Mouse (Mus musculus) inflammation-experienced regulatory T-cells, adult 6 months (primary cell): Measurements from ENCODE around the gene Bag2. TPM values are rescaled to one million over a fixed set of nuclear protein-coding genes. Genes with fewer than 3 reads are reported as not detected.
"Not testable (repeated sequence)": the region's sequence is repeated elsewhere in the genome, so short reads cannot be mapped to it uniquely, and the experiment has no call there.

Experiments
- ATAC-seq: one replicate; pipeline ENCODE4 v1.8.0; 2017
- polyA plus RNA-seq, 3 experiments: library from polyadenylated mRNA; unstranded; fragments of 100-300 nt; shearing (Covaris generic); gene quantifications; one replicate each; pipeline ENCODE4 v1.2.1; 2017

Bag2 gene
- polyA plus RNA-seq, 3 experiments from 2014 or later = 1.7 to 4.5 (median 2.0) TPM

DNA sequence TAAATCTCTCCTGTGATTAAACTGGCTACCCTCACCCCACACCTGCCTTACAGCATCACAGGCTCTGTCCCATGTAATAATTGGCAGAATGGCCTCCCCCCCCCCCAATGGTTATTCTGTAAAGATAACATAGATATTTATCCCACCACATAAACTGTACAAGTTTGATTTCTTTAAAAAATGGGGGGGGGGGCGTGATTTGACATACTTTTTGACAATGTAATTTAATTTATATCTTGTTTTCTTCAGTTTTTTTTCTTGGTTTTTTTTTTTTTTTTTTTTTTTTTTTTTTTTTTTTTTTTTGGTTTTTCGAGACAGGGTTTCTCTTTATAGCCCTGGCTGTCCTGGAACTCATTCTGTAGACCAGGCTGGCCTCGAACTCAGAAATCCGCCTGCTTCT, 7.9 kb downstream of the Bag2 start:
- not testable (repeated sequence) for ATAC-seq

DNA sequence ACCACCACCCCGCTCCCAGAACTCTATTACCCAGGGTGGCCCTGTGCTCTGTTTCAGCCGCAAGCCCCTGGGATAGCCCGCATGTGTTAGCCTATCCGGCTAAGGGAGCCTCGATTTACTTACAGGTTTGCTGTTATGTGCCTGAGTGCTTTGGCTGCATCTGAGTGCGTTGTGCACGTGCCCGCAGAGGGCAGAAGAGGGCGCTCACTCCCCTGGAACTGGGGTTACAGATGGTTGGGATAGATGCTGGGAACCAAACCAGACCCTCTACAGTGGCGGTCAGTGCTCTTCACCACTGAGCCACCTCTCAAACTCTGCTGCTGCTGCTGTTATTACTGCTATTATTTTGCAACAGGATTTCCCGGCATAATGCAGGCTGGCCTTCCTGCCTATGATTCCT, 8.5 kb downstream of the Bag2 start:
- ATAC-seq = no peak

DNA sequence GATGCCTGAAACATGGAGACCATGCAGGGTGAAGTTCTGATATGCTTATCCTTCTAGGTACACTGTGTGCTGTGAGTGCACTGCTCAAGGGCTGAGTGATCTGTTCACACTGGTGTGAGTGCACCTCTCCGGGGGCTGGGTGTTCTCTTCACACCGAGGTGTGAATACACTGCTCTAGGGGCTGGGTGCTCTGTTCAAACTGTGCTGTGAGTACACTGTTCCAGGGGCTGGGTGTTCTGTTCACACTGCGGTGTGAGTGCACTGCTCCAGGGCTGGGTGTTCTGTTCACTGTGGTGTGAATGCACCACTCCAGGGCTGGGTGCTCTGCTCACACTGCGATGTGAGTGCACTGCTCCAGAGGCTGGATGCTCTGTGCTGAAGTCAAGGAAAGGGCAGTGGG, 11.7 kb downstream of the Bag2 start:
- ATAC-seq = no peak

DNA sequence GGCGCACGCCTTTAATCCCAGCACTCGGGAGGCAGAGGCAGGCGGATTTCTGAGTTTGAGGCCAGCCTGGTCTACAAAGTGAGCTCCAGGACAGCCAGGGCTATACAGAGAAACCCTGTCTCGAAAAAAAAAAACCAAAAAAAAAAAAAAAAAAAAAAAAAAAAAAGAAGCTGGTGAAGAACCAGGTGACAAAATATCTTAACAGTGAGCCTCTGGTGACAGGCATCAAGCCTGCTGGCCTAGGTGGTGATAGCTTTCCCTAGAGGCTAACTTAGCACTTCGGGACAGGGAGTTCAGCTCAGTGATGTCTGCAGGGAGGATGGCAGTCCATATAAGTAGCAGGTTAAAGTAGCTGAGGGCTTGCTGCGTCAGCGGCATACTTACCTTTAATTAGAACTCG, 12.8 kb downstream of the Bag2 start:
- not testable (repeated sequence) for ATAC-seq

DNA sequence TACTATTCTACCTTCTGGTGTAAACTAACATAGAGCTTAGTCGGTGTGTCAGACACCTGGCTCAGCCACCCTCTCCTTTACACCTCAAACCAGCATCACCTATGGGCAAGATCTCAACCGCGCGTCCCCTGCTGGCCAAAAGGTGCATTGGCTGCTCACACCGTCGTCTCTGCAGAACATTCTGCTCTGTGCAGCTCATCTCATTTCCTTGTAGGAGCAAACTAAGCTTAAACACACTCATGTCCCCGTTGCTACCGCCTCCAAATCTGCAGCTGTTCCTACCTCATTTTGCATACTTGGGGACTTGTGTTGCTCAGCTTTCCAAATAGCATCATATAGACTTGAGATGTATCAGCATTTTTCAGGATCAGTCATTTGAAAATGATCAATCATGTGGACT, 14.7 kb downstream of the Bag2 start:
- ATAC-seq = peak; percentile 63

DNA sequence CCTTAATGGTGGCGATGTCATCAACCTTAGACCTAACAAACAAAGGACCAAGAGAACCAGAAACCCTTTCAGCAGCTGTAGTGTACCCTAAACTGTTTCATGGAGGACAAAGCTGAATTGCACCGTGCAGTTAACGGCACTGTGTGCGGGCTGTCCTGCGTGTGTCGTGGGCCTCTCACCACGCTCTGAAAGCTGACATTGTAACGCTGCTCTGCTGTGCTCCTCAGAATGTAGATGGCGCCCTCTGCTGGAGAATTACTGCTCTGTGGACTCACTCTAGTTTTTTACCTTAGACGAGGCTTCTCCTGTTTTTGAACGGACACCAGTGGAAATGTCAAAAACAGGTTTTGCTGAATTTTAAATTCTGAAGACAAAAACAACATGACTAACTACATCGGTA, 18.3 kb downstream of the Bag2 start:
- peak; percentile 86 for ATAC-seq

DNA sequence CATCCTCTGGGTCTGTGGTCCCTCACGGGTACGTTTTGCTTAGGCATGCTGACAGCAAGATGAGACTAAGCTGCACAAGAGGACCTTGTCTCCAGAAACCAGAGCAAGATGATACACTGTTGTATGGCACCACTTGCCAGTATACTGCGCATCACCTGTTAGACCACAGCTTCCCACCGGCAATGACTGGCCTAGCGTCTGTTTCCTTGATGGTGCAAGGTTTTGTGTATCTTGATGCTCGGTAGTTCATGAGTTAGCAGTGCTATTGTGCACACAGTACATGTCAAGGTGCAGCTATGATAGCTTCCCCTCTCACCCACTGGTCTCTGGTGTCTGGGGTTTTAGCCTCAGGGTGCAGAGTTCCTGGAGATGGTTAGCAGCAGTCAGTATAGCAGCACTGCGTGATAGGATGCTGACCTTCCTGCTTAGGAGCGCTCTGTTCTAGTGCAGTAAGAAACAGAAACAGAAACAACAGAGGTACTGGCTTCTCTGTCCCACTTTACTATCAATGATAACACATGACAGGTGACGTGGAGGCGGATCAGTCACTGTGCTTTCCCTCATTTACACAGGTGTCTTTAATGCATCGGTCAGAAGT, 18.8 kb downstream of the Bag2 start:
- ATAC-seq = peak; percentile 42

DNA sequence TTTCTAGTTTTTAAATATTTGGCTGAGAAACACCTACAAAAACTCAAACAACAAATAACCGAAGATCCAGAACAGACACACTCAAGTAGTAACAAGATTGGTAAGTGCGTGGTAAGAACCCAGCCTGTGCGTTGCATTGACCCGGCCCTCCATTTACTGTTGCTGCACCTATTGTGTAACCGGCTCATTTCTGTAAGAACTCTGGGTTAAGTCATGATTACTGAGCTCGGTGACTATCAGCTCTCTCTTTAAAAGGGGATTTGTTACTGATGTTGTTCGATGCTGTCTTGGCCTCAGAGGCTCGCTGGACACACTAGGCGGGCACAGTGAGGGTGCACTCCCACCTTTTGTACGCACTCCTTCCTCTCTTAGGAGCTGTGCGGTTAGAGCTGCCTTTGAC, 19.3 kb downstream of the Bag2 start:
- no peak for ATAC-seq

DNA sequence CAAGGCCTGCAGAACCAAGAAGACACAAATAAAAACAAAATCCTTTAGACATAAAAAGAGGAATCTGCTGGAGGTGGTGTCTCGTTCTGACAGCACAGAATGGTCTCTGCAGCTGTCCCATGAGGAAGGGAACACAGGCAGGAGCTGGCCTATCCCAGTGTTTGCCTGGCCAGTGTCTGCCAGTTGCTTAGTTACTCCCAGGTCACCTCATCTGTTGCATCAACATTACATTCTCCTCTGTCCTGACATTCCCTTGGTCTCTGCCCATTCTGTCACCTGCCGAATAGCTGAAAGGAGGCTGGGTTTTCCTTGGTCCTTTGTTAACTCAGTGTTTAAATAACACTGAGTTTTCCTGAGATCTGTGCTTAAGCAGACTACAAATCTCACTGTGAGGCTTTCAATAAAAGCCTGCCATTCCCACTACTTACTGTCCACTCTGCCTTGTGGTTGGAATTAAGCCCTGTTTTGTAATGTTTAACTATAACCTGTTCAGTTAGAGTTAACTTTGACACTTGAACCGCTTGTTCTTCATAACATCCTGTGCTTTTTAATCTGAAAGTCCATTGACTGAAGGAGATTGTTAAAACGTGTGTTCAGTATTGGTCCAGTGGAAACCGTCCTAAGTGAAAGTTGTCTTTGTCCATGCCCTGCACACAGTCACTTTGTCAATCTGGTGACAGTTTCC, 23.5 kb downstream of the Bag2 start:
- ATAC-seq = no peak

DNA sequence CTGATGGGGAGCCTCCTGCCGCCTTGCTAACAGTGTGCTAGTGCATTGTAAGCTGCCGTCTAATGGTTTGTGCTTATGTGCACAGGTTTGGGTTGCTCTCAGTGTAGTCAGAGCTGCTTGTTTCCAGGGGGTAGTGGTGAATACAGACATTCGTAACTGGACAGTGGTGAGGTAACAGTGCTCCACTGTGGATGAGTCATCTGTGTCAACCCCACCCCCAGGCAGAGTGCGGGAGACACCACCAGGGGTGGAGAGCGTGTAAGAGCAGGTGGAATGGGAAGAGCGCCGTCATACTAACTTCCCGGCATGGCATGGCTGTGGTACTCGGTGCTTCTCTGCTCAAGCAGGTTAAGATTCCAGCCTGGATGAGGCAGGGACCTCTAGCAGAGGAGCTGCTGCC, 24.6 kb downstream of the Bag2 start:
- no peak for ATAC-seq

DNA sequence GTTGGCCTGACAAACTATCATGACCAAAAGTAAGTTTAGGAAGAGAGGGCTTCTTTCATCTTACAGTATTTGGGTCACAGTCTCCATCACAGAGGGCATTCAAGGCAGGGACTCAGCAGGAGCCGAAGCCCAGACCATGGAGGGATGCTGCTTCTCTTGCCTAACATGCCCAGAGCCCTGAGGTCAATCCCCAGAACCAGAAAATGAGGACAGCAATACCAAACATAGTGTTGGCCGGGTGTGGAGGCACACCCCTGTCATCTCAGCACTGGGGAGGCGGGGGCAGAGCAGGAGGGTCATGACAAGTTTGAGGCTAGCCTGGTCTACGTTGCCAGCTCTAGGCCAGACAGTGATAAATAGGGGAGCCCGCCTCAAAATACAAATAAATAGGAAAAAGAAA, 32.5 kb downstream of the Bag2 start:
- no peak for ATAC-seq

DNA sequence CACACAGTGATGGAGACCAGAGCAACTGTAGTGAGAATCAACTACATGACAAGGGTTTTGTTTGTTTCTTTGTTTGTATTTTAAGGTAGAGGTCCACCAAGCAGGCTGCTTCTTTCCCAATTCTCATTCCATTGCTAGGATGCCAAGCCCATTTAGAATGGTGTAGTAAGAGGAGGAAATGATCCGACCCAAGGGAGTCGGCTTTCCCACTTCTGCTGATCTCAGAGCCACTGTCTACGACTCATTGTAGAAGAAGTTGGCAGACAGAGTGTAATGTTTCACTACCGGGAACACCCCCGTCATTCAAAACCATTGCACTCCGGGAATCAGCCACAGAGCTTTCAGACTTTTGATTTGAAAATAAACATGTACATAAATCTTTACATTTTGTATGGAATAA, 33.1 kb downstream of the Bag2 start:
- no peak for ATAC-seq

DNA sequence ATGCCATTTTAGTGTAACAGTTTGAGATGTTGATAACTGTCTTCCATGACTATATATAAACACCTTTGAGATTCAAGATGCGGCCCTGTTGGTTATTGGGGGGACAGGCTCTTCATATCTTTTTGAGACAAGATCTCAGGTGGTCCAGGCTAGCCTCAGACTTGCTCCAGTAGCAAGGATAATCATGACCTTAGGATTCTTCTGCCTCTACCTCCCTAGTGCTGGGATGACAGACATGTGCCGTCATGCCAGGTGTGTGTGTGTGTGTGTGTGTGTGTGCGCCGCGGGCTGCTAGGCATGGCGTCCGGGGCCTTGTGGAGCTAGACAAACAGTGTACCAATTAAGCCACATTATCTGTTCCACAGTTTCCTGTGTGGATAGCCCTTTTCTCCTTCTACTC, 36.6 kb downstream of the Bag2 start:
- ATAC-seq = no peak

DNA sequence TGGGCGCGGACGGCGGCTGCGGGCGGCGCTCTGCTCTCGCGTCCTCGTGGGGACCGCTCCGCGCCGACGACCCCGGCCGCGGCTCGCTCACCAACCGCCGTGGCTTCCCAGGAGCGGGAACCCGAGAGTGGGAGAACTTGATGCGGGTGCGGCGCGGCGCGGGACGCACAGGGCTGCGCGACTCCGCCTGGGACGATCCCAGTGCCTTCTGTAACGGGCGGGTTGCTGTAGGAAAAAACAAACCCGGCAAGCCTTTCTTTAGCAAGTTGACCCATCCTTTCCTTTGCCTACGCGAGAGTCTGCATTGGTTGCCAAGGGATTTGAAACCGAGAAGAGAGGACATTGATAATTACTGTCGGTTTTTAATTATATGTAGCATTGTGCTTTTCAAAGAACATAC, 37.4 kb downstream of the Bag2 start:
- no peak for ATAC-seq

DNA sequence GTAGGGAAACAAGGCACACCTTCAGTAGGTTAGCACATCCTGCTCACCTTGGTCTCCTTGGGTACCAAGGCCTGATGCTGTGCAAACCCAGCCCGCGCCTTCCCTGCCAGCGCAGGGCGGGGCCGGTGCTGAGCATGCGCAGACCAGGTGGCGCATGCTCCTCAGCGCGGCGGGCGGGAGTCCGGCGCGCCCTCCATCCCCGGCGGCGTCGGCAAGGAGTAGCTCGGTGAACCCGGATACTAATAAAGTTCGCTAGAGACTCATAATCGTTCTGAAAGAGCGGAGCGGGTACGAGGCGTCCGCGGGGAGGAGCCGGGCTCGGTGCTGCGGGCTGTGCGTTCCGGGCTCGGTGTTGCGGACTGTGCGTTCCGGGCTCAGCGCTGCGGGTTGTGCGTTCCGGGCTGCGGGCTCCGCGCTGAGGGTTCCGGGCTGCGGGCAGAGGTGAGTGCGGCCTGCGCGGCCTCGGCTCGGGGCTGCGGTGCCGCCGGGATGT, 37.8 kb downstream of the Bag2 start, which contains the start of gene Rab23:
Gene Rab23 (plus strand): TSS at position 155 of the 493 bp plus-strand sequence.
- peak; percentile 87 for ATAC-seq

DNA sequence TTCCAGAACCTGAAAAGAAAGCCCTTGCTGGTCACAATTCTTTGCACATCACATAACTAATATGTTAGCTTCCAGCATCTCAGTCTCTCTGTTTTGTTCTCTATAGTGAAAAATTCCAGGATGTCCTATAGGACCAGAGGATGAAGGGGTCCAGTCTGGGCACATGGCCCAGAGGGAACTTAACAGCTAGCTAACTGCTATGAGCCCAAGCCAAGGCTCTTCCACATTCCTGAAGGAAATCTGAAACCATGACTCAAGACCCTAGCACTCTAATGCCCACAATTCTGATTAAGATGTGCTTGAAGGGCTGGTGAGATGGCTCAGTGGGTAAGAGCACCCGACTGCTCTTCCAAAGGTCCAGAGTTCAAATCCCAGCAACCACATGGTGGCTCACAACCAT, 40.0 kb downstream of the Bag2 start:
- ATAC-seq = no peak

DNA sequence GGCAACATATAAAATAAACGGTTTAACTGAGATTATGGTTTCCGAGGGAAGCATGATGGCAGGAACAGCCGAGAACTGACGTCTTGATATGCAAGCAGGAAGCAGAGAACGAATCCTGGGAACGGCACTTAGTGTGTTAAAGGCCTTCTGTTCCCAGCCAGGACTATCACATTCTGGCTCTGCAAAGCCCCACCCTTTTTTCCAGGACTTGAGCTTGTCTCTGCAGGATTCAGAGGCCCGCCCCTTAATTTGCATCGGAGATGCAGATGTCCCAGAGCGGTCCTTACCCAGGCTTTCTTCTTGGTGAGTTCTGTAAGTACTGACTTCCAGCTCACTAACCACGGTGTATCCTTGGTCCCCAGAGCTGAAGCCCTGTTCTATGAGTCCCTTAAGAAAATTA, 42.8 kb downstream of the Bag2 start:
- no peak for ATAC-seq

DNA sequence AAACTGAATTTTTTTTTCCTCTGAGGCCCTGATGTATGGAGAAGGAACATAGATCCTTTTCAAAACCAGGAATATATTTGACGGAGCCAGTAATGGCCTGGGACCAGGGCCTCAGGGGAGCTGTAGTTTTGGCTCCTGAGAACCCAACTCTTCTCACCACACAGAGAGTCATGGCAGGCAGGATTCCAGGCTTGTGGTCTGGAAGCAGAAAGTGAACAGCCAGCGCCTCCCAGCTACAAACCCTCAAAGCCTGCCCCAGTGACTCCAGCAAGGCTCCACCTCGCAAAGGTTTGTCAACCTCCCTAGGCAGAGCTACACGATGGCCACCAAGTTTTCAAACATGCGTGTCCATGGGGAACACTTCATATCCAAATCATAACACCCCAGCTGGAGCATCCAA, 45.6 kb downstream of the Bag2 start:
- ATAC-seq = no peak

DNA sequence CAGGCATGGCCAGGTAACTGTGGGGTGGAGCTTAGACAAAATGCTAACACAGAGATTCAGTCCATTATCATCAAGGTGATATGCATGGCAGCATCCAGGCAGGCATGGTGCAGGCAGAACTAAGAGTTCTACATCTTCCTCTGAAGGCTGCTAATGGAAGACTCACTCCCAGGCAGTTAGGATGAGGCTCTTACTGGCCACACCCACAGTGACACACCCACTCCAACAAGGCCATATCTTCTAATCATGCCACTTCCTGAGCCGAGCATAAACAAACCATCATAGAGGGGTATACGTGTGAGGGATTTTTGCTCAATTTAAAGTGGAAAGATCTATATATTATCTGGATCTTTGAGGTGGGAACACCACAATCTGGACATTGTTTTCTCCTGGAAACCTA, 48.0 kb downstream of the Bag2 start:
- no peak for ATAC-seq

DNA sequence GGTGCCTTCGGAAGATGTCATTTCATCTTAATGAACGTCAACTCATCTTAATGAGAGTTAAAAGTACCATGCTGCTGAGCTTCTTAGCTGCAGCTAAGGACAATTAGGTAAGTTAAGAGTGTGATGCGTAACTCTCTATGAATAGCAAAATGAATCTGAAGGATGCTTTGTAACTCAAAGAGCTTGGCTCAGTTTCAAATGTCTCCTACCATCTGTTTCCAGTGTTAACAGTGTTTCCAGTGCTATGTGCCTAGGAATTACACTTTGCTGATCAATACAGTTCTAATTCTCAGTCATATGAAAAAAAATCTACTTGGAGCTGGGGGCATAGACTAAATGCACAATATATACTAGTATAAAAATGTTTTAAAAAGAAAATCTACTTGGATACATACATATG, 56.4 kb downstream of the Bag2 start:
- no peak for ATAC-seq

DNA sequence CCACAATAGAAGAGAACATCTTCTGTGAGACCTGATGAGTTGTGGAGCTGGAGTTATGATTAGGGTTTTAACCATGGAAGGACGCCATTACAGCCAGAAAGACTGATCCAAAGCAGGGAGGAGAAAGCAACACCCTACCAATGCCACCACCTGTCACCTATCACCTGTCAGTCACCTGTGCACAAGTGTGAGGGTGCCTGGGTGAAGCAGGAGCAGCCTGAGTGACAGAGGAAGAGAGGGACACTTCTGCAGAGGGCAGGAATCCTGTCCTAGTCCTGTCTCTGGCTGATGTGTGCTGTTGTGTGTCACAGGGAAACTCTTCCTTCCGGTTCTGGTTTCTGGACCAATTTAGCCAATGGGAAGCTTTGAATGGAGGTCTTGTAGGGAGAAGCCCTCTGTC, 61.6 kb downstream of the Bag2 start:
- ATAC-seq = no peak
